Mouse (Mus musculus): ENCODE measurements around the gene Teddm3.
"Not testable (repeated sequence)": the region's sequence is repeated elsewhere in the genome, so short reads cannot be mapped to it uniquely, and the experiment has no call there.

Gene Teddm3

GRCm38 (mm10) chr16:21148451-21148850 lies 5.3 kb downstream of the Teddm3 start:
- DNase-seq = not testable (repeated sequence)

- DNase-seq = no peak
These were observed 17.3 kb downstream of the Teddm3 start for GRCm38 (mm10) chr16:21136312-21137083.

GRCm38 (mm10) chr16:21127666-21128065 lies 26.1 kb downstream of the Teddm3 start:
- not testable (repeated sequence) for DNase-seq

GRCm38 (mm10) chr16:21122776-21123175 lies 31.0 kb downstream of the Teddm3 start:
- DNase-seq = not testable (repeated sequence)

- DNase-seq = no peak
These were observed 37.7 kb downstream of the Teddm3 start for GRCm38 (mm10) chr16:21116078-21116477.

- peak; percentile 10 to 14 for DNase-seq
These were observed 44.3 kb downstream of the Teddm3 start for GRCm38 (mm10) chr16:21109473-21109872.

All from cerebellum, postnatal 10 days (tissue).